Mouse (Mus musculus) ES-E14 (cell line): ENCODE data around the gene Nt5c2.

Source experiments
- CHD2 ChIP-seq: IDR thresholded peaks from 2 replicates; pipeline ENCODE4 v1.6.1; 2014; ENCODE audit warnings: mild to moderate bottlenecking, low read depth, low read length, inconsistent platforms
- HCFC1 ChIP-seq: IDR thresholded peaks from 2 replicates; pipeline ENCODE4 v1.6.1; 2012; ENCODE audit warnings: low read length, inconsistent platforms, borderline replicate concordance; ENCODE audit not compliant: insufficient read depth
- MAFK ChIP-seq: IDR thresholded peaks from 2 replicates; pipeline ENCODE4 v1.6.1; 2014; ENCODE audit warnings: mild to moderate bottlenecking, low read depth, low read length, inconsistent platforms; ENCODE audit not compliant: insufficient read depth
- ZC3H11A ChIP-seq: IDR thresholded peaks from 2 replicates; pipeline ENCODE4 v1.6.1; 2012; ENCODE audit warnings: low read depth, mild to moderate bottlenecking, inconsistent platforms, low read length, borderline replicate concordance
- ZNF384 ChIP-seq: IDR thresholded peaks from 2 replicates; pipeline ENCODE4 v1.6.1; 2012; ENCODE audit warnings: low read depth, low read length, inconsistent platforms

DNA sequence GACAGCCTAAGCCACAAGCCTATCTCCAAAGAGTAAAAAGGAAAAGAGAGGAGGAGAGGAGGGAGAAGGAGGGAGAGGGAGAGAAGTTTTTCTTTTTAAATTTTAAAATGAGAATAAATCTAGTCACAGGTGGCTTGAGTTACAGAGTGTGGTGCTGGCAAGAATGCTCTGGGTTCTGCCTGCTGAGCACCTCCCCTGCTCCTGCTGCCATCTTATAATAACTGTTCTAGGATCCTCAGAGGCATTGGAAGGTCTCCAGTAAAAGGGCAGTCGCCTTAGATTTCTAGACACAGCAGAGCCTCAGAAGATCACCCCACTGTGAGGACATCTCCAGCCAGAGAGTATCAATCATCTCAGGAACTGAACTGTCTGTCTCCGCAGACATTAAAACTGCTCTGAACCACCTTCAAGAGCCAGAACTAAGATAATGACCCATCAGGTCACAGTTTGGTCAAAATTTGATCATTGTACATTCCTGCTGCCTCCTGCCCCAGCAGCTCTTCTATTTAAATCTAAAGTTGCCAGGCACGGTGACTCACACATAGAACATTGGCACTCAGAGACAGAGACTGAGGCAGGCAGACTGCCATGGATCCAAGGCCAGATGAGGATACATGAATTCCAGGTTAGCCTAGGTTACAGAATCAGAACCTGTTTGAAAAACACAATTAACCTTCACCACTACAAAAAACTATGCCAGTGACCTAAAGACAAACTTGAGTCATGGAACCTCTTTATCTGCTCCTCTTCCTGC is 25.9 kb upstream of the Nt5c2 start:
- TF ChIP-seq CHD2 (no peak), HCFC1 (no peak), MAFK (no peak), ZC3H11A (no peak), ZNF384 (no peak)
